Mouse (Mus musculus): ENCODE data around the gene Rpl28.
A peak's percentile ranks its signal among the peaks of the same experiment; 100 is the strongest.

Gene Rpl28

GRCm38 (mm10) chr7:4792278-4793212, at the start of gene Rpl28:
Gene Rpl28 (plus strand): TSS chr7:4792874.
- DNase-seq (ENCODE audit: extremely low read depth, low read depth): peak; percentile 90

- DNase-seq (ENCODE audit: extremely low read depth, low read depth): no peak
Measured at GRCm38 (mm10) chr7:4743354-4743753, 49.3 kb upstream of the Rpl28 start.

GRCm38 (mm10) chr7:4744886-4745285, 47.8 kb upstream of the Rpl28 start:
- no peak for DNase-seq (ENCODE audit: extremely low read depth, low read depth)

- DNase-seq (ENCODE audit: extremely low read depth, low read depth): no peak
Measured at GRCm38 (mm10) chr7:4746326-4746980, 46.2 kb upstream of the Rpl28 start.

- no peak for DNase-seq (ENCODE audit: extremely low read depth, low read depth)
Measured at GRCm38 (mm10) chr7:4747156-4747899, 45.3 kb upstream of the Rpl28 start.

- DNase-seq (ENCODE audit: extremely low read depth, low read depth): no peak
Measured at GRCm38 (mm10) chr7:4748321-4748720, 44.4 kb upstream of the Rpl28 start.

GRCm38 (mm10) chr7:4749169-4749568, 43.5 kb upstream of the Rpl28 start:
- no peak for DNase-seq (ENCODE audit: extremely low read depth, low read depth)

- DNase-seq (ENCODE audit: extremely low read depth, low read depth): no peak
Measured at GRCm38 (mm10) chr7:4751971-4752820, 40.5 kb upstream of the Rpl28 start.

GRCm38 (mm10) chr7:4752821-4753570, 39.7 kb upstream of the Rpl28 start, which contains the start of gene Cox6b2:
Gene Cox6b2 (minus strand): TSS chr7:4753094.
- peak; percentile 77 for DNase-seq (ENCODE audit: extremely low read depth, low read depth)

- DNase-seq (ENCODE audit: extremely low read depth, low read depth): no peak
Measured at GRCm38 (mm10) chr7:4759670-4760069, 33.0 kb upstream of the Rpl28 start.

- DNase-seq (ENCODE audit: extremely low read depth, low read depth): no peak
Measured at GRCm38 (mm10) chr7:4764946-4765710, 27.5 kb upstream of the Rpl28 start.

- no peak for DNase-seq (ENCODE audit: extremely low read depth, low read depth)
Measured at GRCm38 (mm10) chr7:4771202-4771601, 21.5 kb upstream of the Rpl28 start, which contains the start of gene Fam71e2. Gene Fam71e2 (minus strand): TSS chr7:4771302.

- no peak for DNase-seq (ENCODE audit: extremely low read depth, low read depth)
Measured at GRCm38 (mm10) chr7:4776131-4776530, 16.5 kb upstream of the Rpl28 start.

- DNase-seq (ENCODE audit: extremely low read depth, low read depth): no peak
Measured at GRCm38 (mm10) chr7:4776861-4777830, 15.5 kb upstream of the Rpl28 start.

GRCm38 (mm10) chr7:4777851-4778637, 14.6 kb upstream of the Rpl28 start:
- no peak for DNase-seq (ENCODE audit: extremely low read depth, low read depth)

GRCm38 (mm10) chr7:4779921-4780320, 12.8 kb upstream of the Rpl28 start:
- DNase-seq (ENCODE audit: extremely low read depth, low read depth): no peak

GRCm38 (mm10) chr7:4782130-4782529, 10.5 kb upstream of the Rpl28 start:
- DNase-seq (ENCODE audit: extremely low read depth, low read depth): no peak

Data from MEL-GATA-1-ER (cell line).